ENCODE assay signal across 9 mouse cellular contexts in genomic region chr11:3203771-3204170, GRCm38 (mm10). TPM values are rescaled to one million over a fixed set of nuclear protein-coding genes. Genes with fewer than 3 reads are reported as not detected.
DNase-seq lines count a peak whose midpoint lies in the region; ATAC-seq and TF ChIP-seq lines count a peak whose summit lies in the region.
"Had no signal": no experiment of that assay in that cellular context is flagged by ENCODE, and none has a peak within 500 bp of the region (broad histone marks: within the 10 kb centered on the region; RNA-seq: fewer than 3 reads in every experiment).

No protein-coding gene starts in this region.

- H3K4me3 ChIP-seq in heart, embryonic 11.5 days (ENCODE audit: low read depth, low read length): peak overlapping the region; percentile 44
- no peak overlapping the region for H3K4me3 ChIP-seq in heart, adult 2 months
- peak overlapping the region; percentile 44 for H3K4me3 ChIP-seq in C2C12 (ENCODE audit: insufficient read depth, poor library complexity, severe bottlenecking)
- peak overlapping the region; percentile 85 for H3K4me3 ChIP-seq in embryonic fibroblast, embryonic 13.5 days (ENCODE audit: insufficient read depth, low read length)
- peak overlapping the region; percentile 38 for H3K4me3 ChIP-seq in limb, embryonic 14.5 days (replicated peaks; ENCODE audit: low read length)

- no peak for DNase-seq in heart, adult 2 months
- no peak for DNase-seq in limb, embryonic 14.5 days (ENCODE audit: low spot score)
- no peak for DNase-seq in retina, embryonic 14.5 days (ENCODE audit: low spot score)
- DNase-seq in embryo, embryonic 10.5 days (ENCODE audit: low spot score): no peak
- DNase-seq in urinary bladder, postnatal 10 days (ENCODE audit: low spot score): no peak
- DNase-seq: adrenal gland, postnatal 14 days had no signal

- intact Hi-C loops in heart, adult 2 months (cut with DNase I): loop anchor here (5.0 kb wide), 3 partner anchors 64 to 709 kb away; partner anchors contain the start of genes Drg1 and Slc35e4

- peaks cover 5% of the 10 kb centered on the region; the same call in 1 of the 2 replicates for H3K79me2 ChIP-seq in heart, adult 2 months (replicated peaks; ENCODE audit: control insufficient read depth, insufficient read depth, low read length)
- H3K79me2 ChIP-seq in C2C12 (ENCODE audit: control insufficient read depth, insufficient read depth): peaks cover 60% of the 10 kb centered on the region

- peak overlapping the region; percentile 44 for H3K4me2 ChIP-seq in heart, embryonic 11.5 days
- H3K4me2 ChIP-seq in limb, embryonic 14.5 days (replicated peaks; ENCODE audit: low read depth, low read length, severe bottlenecking): peak overlapping the region; percentile 27

- H3K9ac ChIP-seq in heart, embryonic 11.5 days (ENCODE audit: low read depth, low read length): no peak overlapping the region
- no peak overlapping the region for H3K9ac ChIP-seq in heart, adult 2 months (ENCODE audit: low read depth, low read length)
- H3K9ac ChIP-seq in limb, embryonic 14.5 days (ENCODE audit: low read depth, low read length, severe bottlenecking): no peak overlapping the region

- H3K36me3 ChIP-seq in heart, embryonic 11.5 days (ENCODE audit: control insufficient read depth, insufficient read depth, low read length): peaks cover 8% of the 10 kb centered on the region
- peaks cover 5% of the 10 kb centered on the region for H3K36me3 ChIP-seq in heart, adult 2 months (ENCODE audit: control insufficient read depth, insufficient read depth, low read length)
- H3K36me3 ChIP-seq in C2C12 (ENCODE audit: control insufficient read depth, insufficient read depth): peaks cover 43% of the 10 kb centered on the region
- H3K36me3 ChIP-seq in limb, embryonic 14.5 days (ENCODE audit: control insufficient read depth, insufficient read depth, low read length): peaks cover 39% of the 10 kb centered on the region

- H3K4me1 ChIP-seq in heart, embryonic 11.5 days (ENCODE audit: control insufficient read depth, insufficient read depth, low read length): no peaks in the 10 kb centered on the region
- peaks cover 2% of the 10 kb centered on the region for H3K4me1 ChIP-seq in heart, adult 2 months (ENCODE audit: control insufficient read depth, insufficient read depth, low read length)
- H3K4me1 ChIP-seq in embryonic fibroblast, embryonic 13.5 days (ENCODE audit: control insufficient read depth, insufficient read depth, low read length): peaks cover 4% of the 10 kb centered on the region
- H3K4me1 ChIP-seq in limb, embryonic 14.5 days (ENCODE audit: control insufficient read depth, insufficient read depth, low read length): no peaks in the 10 kb centered on the region

- no peaks in the 10 kb centered on the region for H3K27me3 ChIP-seq in heart, embryonic 11.5 days (ENCODE audit: control insufficient read depth, insufficient read depth, low read length)
- no peaks in the 10 kb centered on the region for H3K27me3 ChIP-seq in heart, adult 2 months (ENCODE audit: control insufficient read depth, insufficient read depth, low read length)
- H3K27me3 ChIP-seq in C2C12 (ENCODE audit: control insufficient read depth, insufficient read depth, insufficient read length): no peaks in the 10 kb centered on the region
- no peaks in the 10 kb centered on the region for H3K27me3 ChIP-seq in limb, embryonic 14.5 days (ENCODE audit: control insufficient read depth, insufficient read depth, low read length)

- 72% methylated on average over 2 of the region's 2 CpGs for WGBS in heart, embryonic 11.5 days (ENCODE audit: insufficient replicate concordance)
- 76% methylated on average over 2 of the region's 2 CpGs for WGBS in heart, adult 2 months
- 84% methylated on average over 2 of the region's 2 CpGs for WGBS in limb, embryonic 14.5 days

- TF ChIP-seq EP300 in heart, adult 2 months (IDR thresholded peaks at IDR 0.05; ENCODE audit: insufficient read depth, low read depth, low read length): no peak

- peaks cover 56% of the 10 kb centered on the region for H3K79me3 ChIP-seq in C2C12 (ENCODE audit: low read depth)

- no peak for TF ChIP-seq CTCF in heart, adult 2 months (IDR thresholded peaks at IDR 0.05)
- no peak for TF ChIP-seq CTCF in C2C12 (IDR thresholded peaks at IDR 0.05; ENCODE audit: control insufficient read depth, insufficient read depth, insufficient read length)
- no peak for TF ChIP-seq CTCF in embryonic fibroblast, embryonic 13.5 days (IDR thresholded peaks at IDR 0.05; ENCODE audit: borderline replicate concordance, insufficient read depth, low read length)

- no peak for TF ChIP-seq POLR2A in heart, adult 2 months (IDR thresholded peaks at IDR 0.05; ENCODE audit: insufficient read depth, low read depth, low read length)
- no peak for TF ChIP-seq POLR2A in embryonic fibroblast, embryonic 13.5 days (IDR thresholded peaks at IDR 0.05; ENCODE audit: low read depth, low read length)
- no peak for TF ChIP-seq POLR2A in limb, embryonic 14.5 days (IDR thresholded peaks at IDR 0.05; ENCODE audit: borderline replicate concordance, extremely low read depth, insufficient read depth, insufficient read length)

- no peaks in the 10 kb centered on the region for H3K9me3 ChIP-seq in heart, embryonic 11.5 days (replicated peaks; ENCODE audit: control insufficient read depth, low read length)
- H3K9me3 ChIP-seq in limb, embryonic 14.5 days (ENCODE audit: control insufficient read depth, low read length): no peaks in the 10 kb centered on the region

- ATAC-seq in heart, embryonic 11.5 days (replicated peaks; ENCODE audit: insufficient number of reproducible peaks, low FRiP score, low TSS enrichment): no peak
- ATAC-seq in limb, embryonic 14.5 days (ENCODE audit: low FRiP score, low read depth): no peak

- no peak overlapping the region for H3ac ChIP-seq in C2C12 (ENCODE audit: control insufficient read depth, insufficient read length, low read depth)

- H3K27ac ChIP-seq in heart, embryonic 11.5 days (ENCODE audit: low read depth, low read length): no peak overlapping the region
- no peak overlapping the region for H3K27ac ChIP-seq in heart, adult 2 months
- no peak overlapping the region for H3K27ac ChIP-seq in embryonic fibroblast, embryonic 13.5 days (ENCODE audit: insufficient read depth, low read length)
- no peak overlapping the region for H3K27ac ChIP-seq in limb, embryonic 14.5 days (replicated peaks; ENCODE audit: low read depth, low read length)

TF ChIP-seq in C2C12, 6 proteins besides CTCF, POLR2A, EP300 and RAD21:
- TF ChIP-seq MYOG (IDR thresholded peaks at IDR 0.05; ENCODE audit: control insufficient read depth, extremely low read depth, insufficient read length) (no peak), USF1 (IDR thresholded peaks at IDR 0.05; ENCODE audit: low read depth) (no peak), FOSL1 (IDR thresholded peaks at IDR 0.05; ENCODE audit: insufficient read depth, low read length, poor library complexity, severe bottlenecking) (no peak), MYOD1 (IDR thresholded peaks at IDR 0.05; ENCODE audit: control insufficient read depth, insufficient read length, low read depth) (no peak)
TF ChIP-seq in C2C12: peak in this region for 0.

RNA-seq across cellular contexts. Expression of gene Eif4enif1, which starts 1.6 kb away (rescaled TPM):
- 43.2 and 44.9 TPM in 2 replicates for polyA plus RNA-seq in heart, embryonic 11.5 days (2014; fragmentation: Nextera tagmentation; extraction: Ambion mirVana)
- total RNA-seq in heart, adult 2 months (2021): 10 to 100 TPM; 36.4 to 43.6 TPM
- 29.6 and 44.3 TPM in 2 replicates for polyA plus RNA-seq in heart, adult 2 months (2012; rRNA removed)
- polyA plus RNA-seq in C2C12 (2012; fragmentation: generic; extraction: Trizol): 28.9 TPM
- 57.2 and 71.9 TPM in 2 replicates for polyA plus RNA-seq in embryonic fibroblast, embryonic 13.5 days (2011; ENCODE audit: insufficient read length, low read depth, missing spikeins)
- 87.8 and 103 TPM in 2 replicates for polyA plus RNA-seq in limb, embryonic 14.5 days (2012; rRNA removed)
- 55.9 and 68.7 TPM in 2 replicates for polyA plus RNA-seq in limb, embryonic 14.5 days (2014; fragmentation: Nextera tagmentation; extraction: Ambion mirVana)

RNA-seq across cellular contexts. Expression of gene Sfi1, which starts 10.5 kb away (rescaled TPM):
- polyA plus RNA-seq in heart, embryonic 11.5 days (2014; fragmentation: Nextera tagmentation; extraction: Ambion mirVana): 7.6 and 8.6 TPM in 2 replicates
- total RNA-seq in heart, adult 2 months (2021): 10 to 100 TPM; 17.3 to 17.4 TPM
- polyA plus RNA-seq in heart, adult 2 months (2012; rRNA removed): 11.3 and 13.0 TPM in 2 replicates
- 3.4 TPM for polyA plus RNA-seq in C2C12 (2012; fragmentation: generic; extraction: Trizol)
- polyA plus RNA-seq in embryonic fibroblast, embryonic 13.5 days (2011; ENCODE audit: insufficient read length, low read depth, missing spikeins): 17.1 TPM in 2 replicates
- 34.6 and 39.4 TPM in 2 replicates for polyA plus RNA-seq in limb, embryonic 14.5 days (2012; rRNA removed)
- polyA plus RNA-seq in limb, embryonic 14.5 days (2014; fragmentation: Nextera tagmentation; extraction: Ambion mirVana): 10.1 and 11.7 TPM in 2 replicates
